Mouse (Mus musculus) heart, embryonic 12.5 days (tissue): ENCODE results near the gene Kifap3. TPM values are rescaled to one million over a fixed set of nuclear protein-coding genes. Genes with fewer than 3 reads are reported as not detected.
"Not testable (repeated sequence)": the region's sequence is repeated elsewhere in the genome, so short reads cannot be mapped to it uniquely, and the experiment has no call there.

Experiments used
- ATAC-seq: fragments of 200-750 bp; cut with Nextera tagmentation; 2 replicates; pipeline ENCODE4 v1.8.0; 2017; ENCODE audit warnings: moderate TSS enrichment, moderate library complexity; ENCODE audit not compliant: insufficient number of reproducible peaks, low FRiP score
- H3K27ac ChIP-seq: fragments of 300-500 bp; sonication (generic); 2 replicates; pipeline ENCODE4 v1.5.1; 2016; ENCODE audit warnings: mild to moderate bottlenecking, moderate library complexity; ENCODE audit not compliant: poor library complexity, severe bottlenecking
- H3K27me3 ChIP-seq: fragments of 300-500 bp; sonication (generic); replicated peaks from 2 replicates; pipeline ENCODE4 v1.6.1; 2016; ENCODE audit warnings: mild to moderate bottlenecking, moderate library complexity
- H3K36me3 ChIP-seq: fragments of 300-500 bp; sonication (generic); 2 replicates; pipeline ENCODE4 v1.6.1; 2016; ENCODE audit warnings: mild to moderate bottlenecking, moderate library complexity
- H3K4me1 ChIP-seq: fragments of 300-500 bp; sonication (generic); replicated peaks from 2 replicates; pipeline ENCODE4 v1.6.1; 2016; ENCODE audit warnings: mild to moderate bottlenecking
- H3K4me2 ChIP-seq: fragments of 300-500 bp; sonication (generic); 2 replicates; pipeline ENCODE4 v1.6.1; 2016; ENCODE audit warnings: mild to moderate bottlenecking, moderate library complexity
- H3K4me3 ChIP-seq: fragments of 300-500 bp; sonication (generic); 2 replicates; pipeline ENCODE4 v1.5.1; 2016; ENCODE audit warnings: mild to moderate bottlenecking
- H3K9ac ChIP-seq: fragments of 300-500 bp; sonication (generic); 2 replicates; pipeline ENCODE4 v1.6.1; 2016; ENCODE audit warnings: mild to moderate bottlenecking, moderate library complexity
- H3K9me3 ChIP-seq: fragments of 300-500 bp; sonication (generic); replicated peaks from 2 replicates; pipeline ENCODE4 v1.6.1; 2016; ENCODE audit warnings: mild to moderate bottlenecking, moderate library complexity
- WGBS: fragments of 180-500 bp; shearing (Covaris S2); methylation state at CpG from one replicate; pipeline ENCODE4 v1.1.7; 2016; 5-methylcytosine and 5-hydroxymethylcytosine counted together
- polyA plus RNA-seq: library from polyadenylated mRNA; unstranded; fragments of >200 nt; fragmentation: Nextera tagmentation; extraction: Ambion mirVana; gene quantifications from 2 replicates; pipeline ENCODE4 v1.2.1, GENCODE M21; 2016

Gene Kifap3
- polyA plus RNA-seq, 1 experiment from 2014 or later, result 23.9 TPM

DNA sequence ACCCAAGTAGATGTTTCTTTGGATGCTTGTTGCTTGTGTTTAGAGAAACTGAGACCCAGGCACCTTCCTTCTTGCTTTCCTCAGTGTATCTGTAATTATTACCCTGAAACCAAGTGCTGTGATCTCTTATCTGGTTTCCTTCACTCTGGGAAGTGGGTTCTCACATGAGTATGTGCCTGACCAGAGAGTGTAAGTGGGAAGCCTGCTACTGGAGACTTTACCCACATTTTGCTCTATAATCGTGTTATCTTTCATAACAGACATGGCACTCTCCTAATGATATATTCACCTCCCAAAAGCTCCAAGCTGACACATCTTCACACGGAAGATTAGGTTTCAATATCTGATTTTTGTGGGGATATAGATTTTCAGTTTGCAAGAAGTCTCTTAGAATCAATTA lies 55.7 kb downstream of the Kifap3 start:
- Histone ChIP-seq H3K27ac (no peak overlapping the region), H3K4me3 (no peak overlapping the region), H3K9ac (no peak overlapping the region), H3K4me2 (no peak overlapping the region), H3K36me3 (peaks cover 2% of the 10 kb centered on the region; the same call in 1 of the 2 replicates), H3K27me3 (no peaks in the 10 kb centered on the region), H3K9me3 (no peaks in the 10 kb centered on the region), H3K4me1 (no peaks in the 10 kb centered on the region)
- WGBS, result 86% methylated on average over 2 of the region's 2 CpGs
- no peak for ATAC-seq

DNA sequence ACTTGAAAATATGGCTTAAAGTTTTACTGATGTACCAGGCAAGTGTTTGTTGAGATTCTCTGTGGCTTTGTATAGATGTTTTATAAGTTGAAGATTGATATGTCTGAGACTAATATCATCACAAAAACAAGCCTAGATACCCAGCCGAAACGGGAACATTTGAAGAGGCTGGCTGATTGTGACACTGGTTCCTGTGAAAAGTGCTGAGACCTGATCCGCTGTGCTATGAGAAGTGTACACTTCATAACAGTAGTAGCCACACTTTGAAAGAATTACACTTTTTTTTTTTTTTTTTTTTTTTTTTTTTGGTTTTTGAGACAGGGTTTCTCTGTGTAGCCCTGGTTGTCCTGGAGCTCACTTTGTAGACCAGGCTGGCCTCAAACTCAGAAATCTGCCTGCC lies 59.1 kb downstream of the Kifap3 start:
- not testable (repeated sequence) for H3K4me3 ChIP-seq, H3K9ac ChIP-seq, H3K36me3 ChIP-seq, H3K4me2 ChIP-seq, ATAC-seq, H3K9me3 ChIP-seq, H3K4me1 ChIP-seq, H3K27me3 ChIP-seq, H3K27ac ChIP-seq
- 87% methylated on average over 3 of the region's 3 CpGs for WGBS

DNA sequence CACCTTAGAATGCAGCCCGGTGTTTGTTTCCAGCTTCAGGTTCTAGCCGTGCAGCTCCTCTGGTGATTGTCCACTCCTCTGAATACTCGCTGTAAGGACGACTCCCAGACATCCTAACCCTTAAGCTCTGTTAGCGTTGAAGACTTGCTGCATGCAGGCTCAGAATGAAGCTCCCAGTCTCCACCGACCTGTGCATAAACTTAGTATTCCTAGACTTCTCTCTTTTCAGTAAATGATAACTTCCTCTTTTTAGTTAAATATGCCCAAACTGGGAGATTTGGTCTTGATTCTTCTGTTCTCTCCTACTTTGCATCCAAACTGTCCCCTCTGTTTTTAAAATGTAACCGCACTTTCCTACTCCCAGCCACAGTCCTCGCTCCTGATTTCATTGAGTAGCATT lies 61.2 kb downstream of the Kifap3 start:
- H3K27me3 ChIP-seq, result no peaks in the 10 kb centered on the region
- no peak overlapping the region for H3K27ac ChIP-seq
- H3K9ac ChIP-seq, result no peak overlapping the region
- no peak overlapping the region for H3K4me2 ChIP-seq
- H3K4me1 ChIP-seq, result no peaks in the 10 kb centered on the region
- 79% methylated on average over 8 of the region's 8 CpGs for WGBS
- H3K36me3 ChIP-seq, result peaks cover 3% of the 10 kb centered on the region; the same call in 1 of the 2 replicates
- no peak for ATAC-seq
- no peaks in the 10 kb centered on the region for H3K9me3 ChIP-seq
- no peak overlapping the region for H3K4me3 ChIP-seq

DNA sequence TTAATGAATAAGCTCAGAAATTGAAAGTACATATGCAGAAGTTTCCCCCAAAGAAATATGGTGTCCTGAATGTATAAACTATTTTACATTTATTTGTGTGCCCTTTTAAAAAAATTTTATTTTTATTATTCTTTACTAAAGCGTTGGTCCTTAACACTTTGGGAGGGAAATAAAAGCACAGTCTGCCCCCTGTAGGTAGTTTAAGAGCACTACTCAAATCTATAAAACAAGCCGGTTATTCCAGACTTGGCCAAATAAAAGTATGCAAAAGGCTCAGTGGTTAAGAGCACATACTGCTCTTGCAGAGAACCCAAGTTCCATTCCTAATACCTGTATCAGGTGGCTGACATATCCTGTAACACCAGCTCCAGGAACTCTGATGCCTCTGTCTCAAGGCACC lies 62.9 kb downstream of the Kifap3 start:
- ATAC-seq, result no peak

DNA sequence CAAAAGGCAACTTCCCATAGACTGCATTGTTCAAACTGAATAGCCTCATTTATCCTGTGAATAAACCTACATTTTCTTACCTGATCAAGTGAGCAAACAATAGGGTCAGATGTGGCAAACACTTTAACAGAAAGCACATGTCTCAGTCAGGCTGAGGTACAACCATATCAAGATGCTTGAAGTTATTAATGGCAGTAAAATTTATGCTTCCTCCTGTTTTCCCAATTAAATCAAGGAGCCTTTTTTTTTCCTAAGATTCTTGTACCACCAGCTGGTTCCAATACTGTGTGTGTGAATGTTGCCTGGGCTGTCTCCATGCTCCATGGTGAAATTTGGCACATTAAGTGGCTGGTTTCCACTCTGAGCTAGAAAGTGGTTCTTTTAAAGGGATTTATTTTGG lies 64.5 kb downstream of the Kifap3 start:
- no peak overlapping the region for H3K9ac ChIP-seq
- no peak overlapping the region for H3K4me2 ChIP-seq
- H3K4me3 ChIP-seq, result no peak overlapping the region
- H3K27me3 ChIP-seq, result no peaks in the 10 kb centered on the region
- no peak for ATAC-seq
- no peak overlapping the region for H3K27ac ChIP-seq
- no peaks in the 10 kb centered on the region for H3K9me3 ChIP-seq
- H3K36me3 ChIP-seq, result peaks cover 5% of the 10 kb centered on the region
- H3K4me1 ChIP-seq, result no peaks in the 10 kb centered on the region

More for the DNA sequence above, 62.9 kb downstream of the Kifap3 start:
- Histone ChIP-seq H3K4me2 (no peak overlapping the region), H3K4me3 (no peak overlapping the region), H3K27ac (no peak overlapping the region), H3K4me1 (no peaks in the 10 kb centered on the region), H3K9me3 (no peaks in the 10 kb centered on the region), H3K27me3 (no peaks in the 10 kb centered on the region), H3K36me3 (peaks cover 3% of the 10 kb centered on the region; the same call in 1 of the 2 replicates), H3K9ac (no peak overlapping the region)
- WGBS, result 68% methylated on average over 2 of the region's 2 CpGs

DNA sequence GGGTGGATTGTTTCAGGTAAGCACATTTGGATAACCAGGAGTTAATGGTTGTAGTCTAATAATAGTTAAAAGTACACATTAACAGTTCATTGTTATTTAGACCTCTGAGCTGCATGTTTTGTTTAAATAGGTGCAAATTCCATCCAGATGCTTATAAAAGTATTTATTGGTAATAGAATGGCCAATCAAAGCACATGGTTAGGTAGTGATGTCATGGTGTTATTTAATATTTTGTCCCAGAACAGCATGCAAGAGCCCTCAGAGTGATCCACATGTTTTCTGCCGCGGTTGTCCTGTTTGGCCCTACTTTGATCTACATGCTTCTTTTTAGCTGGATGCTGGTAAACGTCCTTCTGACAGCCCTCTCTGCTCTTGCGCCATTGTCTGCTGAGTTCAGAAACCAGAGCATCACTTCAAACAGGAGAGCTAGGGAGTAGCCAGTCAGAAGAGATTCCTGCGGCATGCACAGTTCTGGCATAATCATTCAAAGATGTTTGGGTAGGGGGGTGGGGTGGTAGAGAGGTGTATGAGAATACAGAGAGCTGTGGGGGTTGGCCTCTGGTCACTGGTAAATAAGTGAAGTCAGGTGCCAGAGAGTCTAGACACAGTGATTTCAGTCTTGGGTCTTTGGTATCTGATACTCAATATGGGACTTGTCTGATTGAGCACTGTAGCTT lies 73.6 kb downstream of the Kifap3 start:
- peaks cover 13% of the 10 kb centered on the region for H3K36me3 ChIP-seq
- H3K4me1 ChIP-seq, result no peaks in the 10 kb centered on the region
- H3K27me3 ChIP-seq, result no peaks in the 10 kb centered on the region
- H3K9me3 ChIP-seq, result no peaks in the 10 kb centered on the region
- H3K4me2 ChIP-seq, result no peak overlapping the region
- no peak for ATAC-seq
- no peak overlapping the region for H3K27ac ChIP-seq
- WGBS, result 32% methylated on average over 5 of the region's 5 CpGs
- H3K4me3 ChIP-seq, result no peak overlapping the region
- H3K9ac ChIP-seq, result no peak overlapping the region

DNA sequence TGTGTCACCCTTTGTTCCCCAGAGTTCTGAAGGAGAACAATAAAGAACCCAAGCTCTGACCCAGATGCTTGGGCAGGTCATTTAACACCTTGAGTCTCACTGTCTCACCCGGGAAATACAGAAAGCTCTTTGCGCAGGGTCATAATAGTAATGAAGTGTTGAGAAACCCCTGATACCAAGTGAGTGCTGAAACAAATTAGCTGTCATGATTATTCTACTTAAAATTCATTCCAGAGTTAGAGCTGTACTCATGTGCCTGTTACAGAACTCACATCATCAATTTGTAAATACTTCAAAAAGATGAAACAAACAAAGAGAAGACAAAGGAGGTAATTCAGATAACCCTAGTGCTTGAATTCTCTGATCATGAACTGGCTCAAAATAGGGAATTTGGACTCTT lies 79.0 kb downstream of the Kifap3 start:
- no peak overlapping the region for H3K4me2 ChIP-seq
- no peak overlapping the region for H3K4me3 ChIP-seq
- no peaks in the 10 kb centered on the region for H3K27me3 ChIP-seq
- H3K9me3 ChIP-seq, result no peaks in the 10 kb centered on the region
- no peaks in the 10 kb centered on the region for H3K4me1 ChIP-seq
- no peak for ATAC-seq
- 68% methylated on average over 2 of the region's 2 CpGs for WGBS
- H3K27ac ChIP-seq, result no peak overlapping the region
- no peak overlapping the region for H3K9ac ChIP-seq
- H3K36me3 ChIP-seq, result peaks cover 17% of the 10 kb centered on the region

DNA sequence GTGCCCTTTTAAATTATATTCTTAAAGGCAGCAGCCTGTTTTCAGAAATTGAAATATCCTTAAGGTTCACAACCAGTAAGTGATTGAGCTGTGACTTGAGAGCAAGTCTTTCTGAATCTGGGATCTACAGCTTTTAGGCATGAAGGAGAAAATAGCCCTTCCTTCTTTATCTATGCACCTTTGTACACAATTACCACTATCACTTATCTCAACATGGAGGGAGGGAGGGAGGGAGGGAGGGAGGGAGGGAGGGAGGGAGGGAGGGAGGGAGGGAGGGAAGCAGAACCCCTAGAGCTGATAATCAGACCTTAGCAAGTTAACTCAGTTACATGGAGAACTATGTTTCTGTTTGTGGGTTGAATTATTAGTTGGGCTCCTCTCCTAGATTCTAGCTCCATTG lies 82.2 kb downstream of the Kifap3 start:
- H3K9me3 ChIP-seq, result no peaks in the 10 kb centered on the region
- H3K4me3 ChIP-seq, result no peak overlapping the region
- H3K9ac ChIP-seq, result no peak overlapping the region
- H3K4me1 ChIP-seq, result no peaks in the 10 kb centered on the region
- ATAC-seq, result no peak
- no peak overlapping the region for H3K27ac ChIP-seq
- H3K4me2 ChIP-seq, result no peak overlapping the region
- H3K36me3 ChIP-seq, result peaks cover 27% of the 10 kb centered on the region
- H3K27me3 ChIP-seq, result no peaks in the 10 kb centered on the region

DNA sequence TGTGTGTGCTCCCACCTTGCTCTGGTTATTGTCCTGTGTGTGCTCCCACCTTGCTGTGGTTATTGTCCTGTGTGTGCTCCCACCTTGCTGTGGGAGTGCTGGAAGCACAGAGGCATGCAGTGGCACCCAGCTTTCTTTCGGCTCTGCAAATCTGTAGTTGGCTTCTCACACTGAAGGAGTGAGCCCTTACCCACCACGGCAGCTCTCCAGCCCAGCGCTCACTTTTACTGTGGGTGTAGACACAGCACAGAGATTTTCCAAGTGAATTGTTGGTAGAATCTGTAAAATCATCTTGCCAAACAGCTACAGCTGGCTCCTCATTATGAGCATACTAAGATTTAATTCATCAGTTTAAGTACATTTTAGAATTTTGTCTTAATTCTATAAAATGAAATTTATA lies 93.8 kb downstream of the Kifap3 start:
- H3K27ac ChIP-seq, result no peak overlapping the region
- H3K36me3 ChIP-seq, result no peaks in the 10 kb centered on the region
- H3K4me3 ChIP-seq, result no peak overlapping the region
- peaks cover 11% of the 10 kb centered on the region for H3K4me1 ChIP-seq
- no peak overlapping the region for H3K9ac ChIP-seq
- no peak for ATAC-seq
- H3K27me3 ChIP-seq, result no peaks in the 10 kb centered on the region
- H3K9me3 ChIP-seq, result no peaks in the 10 kb centered on the region
- no peak overlapping the region for H3K4me2 ChIP-seq
- WGBS, result 58% methylated on average over 3 of the region's 3 CpGs

DNA sequence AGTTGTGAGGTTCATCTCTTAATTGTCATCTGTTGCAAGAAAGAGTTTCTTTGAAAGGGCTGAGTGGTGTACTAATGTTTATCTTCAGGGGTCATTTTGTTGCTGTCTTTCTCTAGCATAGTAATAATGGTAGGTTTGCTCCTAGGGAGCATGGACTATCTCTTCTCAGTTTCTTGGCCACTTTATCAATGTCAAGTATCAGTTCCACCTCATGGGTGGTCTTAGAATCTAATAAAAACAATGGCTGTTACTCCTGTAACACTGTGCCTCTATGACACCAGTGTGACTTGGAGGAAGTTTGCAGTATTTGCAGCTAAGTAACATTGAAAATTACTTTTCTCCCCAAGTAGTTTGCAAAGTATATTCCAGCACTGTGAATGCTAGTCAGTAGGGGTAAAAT lies 110.2 kb downstream of the Kifap3 start:
- Histone ChIP-seq H3K9me3 (no peaks in the 10 kb centered on the region), H3K4me3 (no peak overlapping the region)

DNA sequence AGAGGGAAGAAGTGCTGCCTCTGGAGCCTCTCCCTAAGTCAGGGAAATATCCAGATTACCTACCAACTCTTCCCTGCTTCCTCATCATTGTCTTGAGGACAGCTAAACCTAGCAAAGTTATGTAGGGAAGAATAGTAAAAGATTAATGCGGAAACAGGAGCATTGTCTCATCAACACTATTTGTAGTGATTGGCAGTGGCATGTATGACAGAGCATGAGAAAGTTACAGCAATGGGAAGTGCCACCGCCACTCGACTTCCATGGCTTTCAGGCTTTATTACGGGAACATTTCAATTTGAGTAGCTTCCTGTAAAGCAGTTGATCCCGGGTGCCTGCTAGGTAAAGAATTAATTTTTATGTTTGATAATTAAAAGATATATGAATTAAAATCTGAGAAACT lies 113.9 kb downstream of the Kifap3 start:
- H3K4me2 ChIP-seq, result no peak overlapping the region
- no peak overlapping the region for H3K9ac ChIP-seq
- H3K9me3 ChIP-seq, result no peaks in the 10 kb centered on the region
- no peak overlapping the region for H3K27ac ChIP-seq
- no peaks in the 10 kb centered on the region for H3K27me3 ChIP-seq
- 83% methylated on average over 5 of the region's 5 CpGs for WGBS
- H3K4me3 ChIP-seq, result no peak overlapping the region
- H3K36me3 ChIP-seq, result no peaks in the 10 kb centered on the region
- no peaks in the 10 kb centered on the region for H3K4me1 ChIP-seq
- ATAC-seq, result no peak

More for the DNA sequence above, 110.2 kb downstream of the Kifap3 start:
- H3K4me1 ChIP-seq, result no peaks in the 10 kb centered on the region
- H3K27ac ChIP-seq, result no peak overlapping the region
- ATAC-seq, result no peak
- H3K27me3 ChIP-seq, result no peaks in the 10 kb centered on the region
- H3K4me2 ChIP-seq, result no peak overlapping the region
- no peaks in the 10 kb centered on the region for H3K36me3 ChIP-seq
- no peak overlapping the region for H3K9ac ChIP-seq

DNA sequence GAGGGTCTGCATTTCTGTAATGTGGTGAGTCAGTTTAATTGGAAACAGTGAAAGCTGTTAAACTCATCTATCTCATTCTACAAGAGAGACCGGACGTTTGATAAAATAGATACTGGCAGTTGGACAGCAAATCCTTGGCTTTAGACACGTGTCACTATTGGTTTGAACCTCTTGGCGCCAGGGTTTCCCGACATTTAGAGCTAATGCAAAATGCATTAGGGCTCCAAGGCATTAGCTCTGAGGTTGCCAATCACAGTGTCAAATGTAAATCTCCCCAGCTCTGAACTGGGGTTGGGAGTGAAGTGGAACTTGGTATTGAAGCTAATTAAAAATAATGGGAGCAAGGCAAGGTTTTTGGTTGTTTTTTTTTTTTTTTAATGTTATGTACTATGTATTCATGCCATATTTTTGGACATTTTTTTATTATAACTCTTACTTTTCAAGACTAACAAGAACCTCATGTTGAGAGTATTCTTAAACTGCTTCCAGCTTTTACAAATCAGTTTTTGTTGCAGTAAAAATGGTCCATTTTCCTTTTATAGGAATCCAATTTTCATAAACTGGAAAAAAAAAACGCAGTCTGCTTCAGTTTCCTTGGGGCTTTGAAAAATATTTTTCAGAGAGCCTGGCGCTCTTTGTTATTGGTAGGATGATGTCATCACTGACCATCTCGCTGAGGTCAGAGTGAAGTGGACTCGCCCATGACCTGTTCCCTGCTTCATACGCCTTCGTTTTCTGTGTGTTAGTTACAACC lies 114.6 kb downstream of the Kifap3 start:
- Histone ChIP-seq H3K4me3 (no peak overlapping the region), H3K36me3 (no peaks in the 10 kb centered on the region), H3K27ac (no peak overlapping the region), H3K9me3 (no peaks in the 10 kb centered on the region), H3K4me1 (no peaks in the 10 kb centered on the region), H3K4me2 (no peak overlapping the region), H3K9ac (no peak overlapping the region), H3K27me3 (no peaks in the 10 kb centered on the region)
- 78% methylated on average over 11 of the region's 11 CpGs for WGBS
- no peak for ATAC-seq
